Mouse (Mus musculus) C2C12 (cell line): ENCODE results near the gene Rnf17. TPM values are rescaled to one million over a fixed set of nuclear protein-coding genes. Genes with fewer than 3 reads are reported as not detected.

Source experiments
- H3K27me3 ChIP-seq: one replicate; pipeline ENCODE4 v1.6.1; 2011; ENCODE audit not compliant: control insufficient read depth, insufficient read depth, insufficient read length
- H3K36me3 ChIP-seq: one replicate; pipeline ENCODE4 v1.6.1; 2011; ENCODE audit not compliant: control insufficient read depth, insufficient read depth
- H3K4me3 ChIP-seq: one replicate; pipeline ENCODE4 v1.5.1; 2011; ENCODE audit warnings: mild to moderate bottlenecking, control low read depth; ENCODE audit not compliant: poor library complexity, insufficient read depth, severe bottlenecking
- H3K79me2 ChIP-seq: one replicate; pipeline ENCODE4 v1.6.1; 2011; ENCODE audit not compliant: control insufficient read depth, insufficient read depth
- H3K79me3 ChIP-seq: one replicate; pipeline ENCODE4 v1.6.1; 2011; ENCODE audit warnings: low read depth, control low read depth
- H3ac ChIP-seq: one replicate; pipeline ENCODE3; 2011; ENCODE audit warnings: low read depth; ENCODE audit not compliant: control insufficient read depth, insufficient read length
- CEBPB ChIP-seq: IDR thresholded peaks from one replicate; pipeline ENCODE4 v1.6.1; 2011; ENCODE audit warnings: low read depth, mild to moderate bottlenecking, control low read depth, moderate library complexity
- CTCF ChIP-seq: IDR thresholded peaks from one replicate; pipeline ENCODE4 v1.5.1; 2011; ENCODE audit not compliant: control insufficient read depth, insufficient read depth, insufficient read length
- FOSL1 ChIP-seq: IDR thresholded peaks from one replicate; pipeline ENCODE4 v1.8.0; 2011; ENCODE audit warnings: mild to moderate bottlenecking, low read length; ENCODE audit not compliant: poor library complexity, insufficient read depth, severe bottlenecking
- MAX ChIP-seq: IDR thresholded peaks from one replicate; pipeline ENCODE4 v1.6.1; 2011; ENCODE audit warnings: mild to moderate bottlenecking, control low read depth
- MYOD1 ChIP-seq: IDR thresholded peaks from one replicate; pipeline ENCODE4 v1.6.1; 2011; ENCODE audit warnings: low read depth; ENCODE audit not compliant: control insufficient read depth, insufficient read length
- MYOG ChIP-seq: IDR thresholded peaks from one replicate; pipeline ENCODE4 v1.6.1; 2011; ENCODE audit not compliant: control insufficient read depth, insufficient read length; ENCODE audit errors: extremely low read depth
- USF1 ChIP-seq: IDR thresholded peaks from one replicate; pipeline ENCODE4 v1.6.1; 2011; ENCODE audit warnings: low read depth, mild to moderate bottlenecking, control low read depth, moderate library complexity
- polyA plus RNA-seq: library from polyadenylated mRNA; unstranded; fragments of >200 nt; fragmentation: generic; extraction: Trizol; gene quantifications from one replicate; pipeline ENCODE4 v1.2.1, GENCODE M21; 2012; ENCODE audit warnings: missing spikeins

Gene Rnf17
- polyA plus RNA-seq, 1 experiment = not detected

DNA sequence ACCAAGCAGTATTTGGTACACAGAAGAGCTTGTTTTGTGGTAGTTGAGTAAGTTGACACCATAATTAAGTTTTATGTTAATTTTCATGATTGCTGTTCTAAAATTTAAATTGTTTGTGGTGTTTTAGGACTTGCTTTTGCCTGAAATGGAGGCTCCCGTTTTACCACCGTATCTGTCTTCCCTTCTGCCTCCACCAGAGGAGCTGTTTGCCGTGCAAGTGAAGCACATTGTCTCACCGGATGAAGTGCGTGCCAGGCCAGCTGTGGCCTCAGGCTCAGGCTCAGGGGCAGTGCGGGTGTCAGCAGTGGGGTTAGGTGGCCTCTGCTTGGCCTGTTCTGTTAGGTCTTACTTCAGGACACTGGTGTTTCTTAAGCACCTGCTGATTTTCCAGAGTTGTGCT is 109.7 kb downstream of the Rnf17 start:
- Histone ChIP-seq H3K36me3 (no peaks in the 10 kb centered on the region), H3ac (no peak overlapping the region), H3K27me3 (no peaks in the 10 kb centered on the region), H3K79me2 (no peaks in the 10 kb centered on the region), H3K4me3 (no peak overlapping the region), H3K79me3 (no peaks in the 10 kb centered on the region)
- no peak for TF ChIP-seq MYOG
- TF ChIP-seq USF1 = no peak
- TF ChIP-seq FOSL1 = no peak
- TF ChIP-seq MYOD1 = no peak

DNA sequence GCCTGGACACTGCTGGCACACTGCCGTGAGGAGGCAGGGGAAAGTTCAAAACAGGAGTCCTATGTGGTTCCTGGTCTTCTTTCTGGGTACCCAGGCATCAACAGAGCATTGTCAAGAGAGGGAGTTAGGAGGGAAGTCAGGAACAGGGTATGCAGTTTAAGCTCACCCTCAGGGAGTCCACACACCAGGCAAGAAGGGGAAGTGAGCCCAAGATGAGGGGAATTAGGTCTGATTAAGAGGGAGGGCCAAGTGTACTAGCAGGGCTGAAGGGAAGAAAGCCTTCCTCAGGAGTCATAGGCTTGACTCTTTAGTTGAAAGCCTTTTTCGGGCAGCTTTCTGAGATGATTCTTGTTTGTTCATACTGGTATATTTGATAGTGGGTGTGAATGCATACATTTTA is 112.4 kb downstream of the Rnf17 start:
- H3K79me2 ChIP-seq = no peaks in the 10 kb centered on the region
- H3ac ChIP-seq = no peak overlapping the region
- no peaks in the 10 kb centered on the region for H3K79me3 ChIP-seq
- TF ChIP-seq MYOD1 (no peak), MAX (no peak), USF1 (no peak), FOSL1 (no peak), CTCF (no peak), CEBPB (no peak), MYOG (no peak)
- no peaks in the 10 kb centered on the region for H3K36me3 ChIP-seq
- no peaks in the 10 kb centered on the region for H3K27me3 ChIP-seq
- H3K4me3 ChIP-seq = no peak overlapping the region

DNA sequence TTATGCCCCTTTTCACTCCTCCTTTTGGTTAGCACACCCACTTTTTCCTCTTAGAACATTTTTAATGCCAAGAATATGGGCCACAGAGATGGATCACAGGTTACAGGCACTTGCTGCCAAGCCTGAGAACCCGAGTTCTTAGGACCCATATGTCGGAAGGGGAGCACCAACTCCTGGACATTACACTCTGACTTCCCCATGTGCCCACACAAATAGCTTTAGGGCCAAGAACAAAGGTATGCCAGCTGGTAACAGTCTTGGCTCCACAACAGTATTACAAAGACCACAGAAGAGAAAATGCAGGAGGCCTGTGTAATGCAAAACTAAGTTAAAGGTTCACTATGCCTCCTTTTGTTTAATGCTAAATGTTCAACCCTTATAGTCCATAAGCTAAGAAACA is 128.4 kb downstream of the Rnf17 start:
- no peaks in the 10 kb centered on the region for H3K79me3 ChIP-seq
- H3K79me2 ChIP-seq = no peaks in the 10 kb centered on the region
- no peak overlapping the region for H3K4me3 ChIP-seq
- TF ChIP-seq USF1 = no peak
- TF ChIP-seq FOSL1 = no peak
- TF ChIP-seq CTCF = no peak
- TF ChIP-seq CEBPB = no peak
- no peak for TF ChIP-seq MAX
- no peak for TF ChIP-seq MYOG
- TF ChIP-seq MYOD1 = no peak
- H3ac ChIP-seq = no peak overlapping the region
- no peaks in the 10 kb centered on the region for H3K27me3 ChIP-seq
- peaks cover 23% of the 10 kb centered on the region for H3K36me3 ChIP-seq

DNA sequence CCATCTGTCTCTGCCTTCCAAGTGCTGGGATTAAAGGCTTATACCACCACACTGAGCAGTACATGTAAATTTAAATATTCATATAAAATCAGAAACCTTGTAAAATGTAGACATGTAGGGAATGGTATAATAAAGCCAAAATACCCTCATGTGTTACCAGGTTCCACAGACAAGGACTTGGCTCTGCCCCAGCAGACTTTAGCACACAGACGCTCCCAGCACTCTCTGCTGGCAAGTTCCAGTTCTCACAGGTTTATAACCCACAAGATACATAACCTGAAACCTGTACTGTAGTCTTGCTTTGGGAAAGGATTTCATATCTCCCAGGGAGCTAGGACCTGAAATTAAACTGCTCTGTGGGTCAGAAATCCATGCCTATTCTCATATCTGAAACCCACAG is 142.6 kb downstream of the Rnf17 start:
- no peak overlapping the region for H3K4me3 ChIP-seq
- no peaks in the 10 kb centered on the region for H3K79me3 ChIP-seq
- TF ChIP-seq MYOD1 (no peak), MYOG (no peak), CEBPB (no peak), MAX (no peak), USF1 (no peak), FOSL1 (no peak), CTCF (no peak)
- H3ac ChIP-seq = no peak overlapping the region
- H3K79me2 ChIP-seq = no peaks in the 10 kb centered on the region
- no peaks in the 10 kb centered on the region for H3K27me3 ChIP-seq
- H3K36me3 ChIP-seq = peaks cover 7% of the 10 kb centered on the region

DNA sequence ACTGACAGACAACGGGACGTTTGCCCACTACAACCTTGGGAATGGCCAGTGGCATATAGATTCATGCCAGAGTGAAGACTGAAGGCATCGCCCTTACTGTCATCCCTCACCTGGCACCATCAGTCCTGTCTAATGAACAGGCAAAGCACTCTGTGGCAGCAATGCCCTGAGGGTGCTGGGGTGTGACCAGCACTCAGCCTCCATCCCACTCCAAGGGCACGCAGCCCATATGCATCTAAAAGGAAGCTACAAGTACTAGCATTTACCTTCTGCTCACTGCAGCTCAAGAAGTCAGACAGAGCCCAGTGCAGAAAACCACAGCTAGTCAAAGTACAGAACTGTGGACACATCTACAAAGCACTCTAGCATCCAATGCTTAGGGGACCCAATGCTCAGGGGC is 143.1 kb downstream of the Rnf17 start:
- no peak overlapping the region for H3ac ChIP-seq
- H3K36me3 ChIP-seq = peaks cover 7% of the 10 kb centered on the region
- TF ChIP-seq MAX (no peak), FOSL1 (no peak)
- H3K79me2 ChIP-seq = no peaks in the 10 kb centered on the region
- H3K4me3 ChIP-seq = no peak overlapping the region
- no peaks in the 10 kb centered on the region for H3K27me3 ChIP-seq
- H3K79me3 ChIP-seq = no peaks in the 10 kb centered on the region

DNA sequence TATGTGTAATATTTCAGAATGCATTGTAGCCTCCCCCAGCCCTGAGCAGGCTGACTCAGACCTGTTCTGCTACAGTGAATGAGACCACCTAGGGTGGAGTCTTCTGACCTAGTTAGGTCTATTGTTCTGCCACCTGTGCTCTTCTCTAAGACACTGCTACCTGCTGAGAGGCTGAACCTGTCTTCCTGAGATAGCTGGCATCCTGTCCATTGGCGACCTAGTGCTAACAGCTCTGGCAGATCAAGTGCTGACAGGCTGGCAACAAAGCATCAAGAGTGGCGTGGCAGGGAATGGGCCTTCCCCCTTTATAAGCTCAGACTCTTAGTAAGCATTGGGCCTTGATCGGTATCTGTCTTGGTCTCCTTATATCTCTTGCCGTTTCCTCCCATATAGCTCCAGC is 148.6 kb downstream of the Rnf17 start:
- no peaks in the 10 kb centered on the region for H3K27me3 ChIP-seq
- no peak overlapping the region for H3ac ChIP-seq
- H3K36me3 ChIP-seq = peaks cover 15% of the 10 kb centered on the region
- H3K79me2 ChIP-seq = no peaks in the 10 kb centered on the region
- no peak for TF ChIP-seq MYOG
- TF ChIP-seq FOSL1 = no peak
- no peak for TF ChIP-seq CEBPB
- no peak for TF ChIP-seq MAX
- TF ChIP-seq CTCF = no peak
- TF ChIP-seq USF1 = no peak
- TF ChIP-seq MYOD1 = no peak
- no peaks in the 10 kb centered on the region for H3K79me3 ChIP-seq
- H3K4me3 ChIP-seq = no peak overlapping the region
